Mouse (Mus musculus) T-helper 2 cell (primary cell): ENCODE measurements at regions not wholly inside any gene's neighbourhood (a gene's known extent, or its start where the extent isn't known, plus 50 kb on each side); places are given as distances from the start of the nearest gene placed in this dataset.

Source experiments
- in situ Hi-C: fragments of 300-600 bp; cut with MboI, MseI; formaldehyde crosslinking; loops from one replicate; pipeline ENCODE4 v1.15.1; 2025; ENCODE audit warnings: high pct_unique_total_duplicates

DNA sequence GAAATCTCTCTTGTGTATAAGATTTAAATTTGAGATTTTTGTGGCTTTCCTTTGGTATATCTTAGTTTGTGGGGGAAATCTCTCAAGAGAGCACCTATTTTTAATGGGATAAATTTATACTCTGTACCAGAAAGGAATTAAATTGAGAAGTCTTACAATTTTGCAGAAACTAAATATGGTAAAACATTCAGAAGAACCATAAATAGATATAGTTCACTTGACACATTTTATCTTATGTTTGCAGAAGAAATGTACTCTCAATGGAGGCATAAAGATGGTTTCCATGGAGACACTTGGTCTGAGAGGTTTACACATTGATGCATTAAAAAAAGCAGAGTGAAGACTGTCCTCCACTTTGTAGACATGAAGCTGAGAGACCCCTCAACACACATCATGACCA is 86.9 kb downstream of the Ndufa10 start:
- in situ Hi-C loops: no loop called here

DNA sequence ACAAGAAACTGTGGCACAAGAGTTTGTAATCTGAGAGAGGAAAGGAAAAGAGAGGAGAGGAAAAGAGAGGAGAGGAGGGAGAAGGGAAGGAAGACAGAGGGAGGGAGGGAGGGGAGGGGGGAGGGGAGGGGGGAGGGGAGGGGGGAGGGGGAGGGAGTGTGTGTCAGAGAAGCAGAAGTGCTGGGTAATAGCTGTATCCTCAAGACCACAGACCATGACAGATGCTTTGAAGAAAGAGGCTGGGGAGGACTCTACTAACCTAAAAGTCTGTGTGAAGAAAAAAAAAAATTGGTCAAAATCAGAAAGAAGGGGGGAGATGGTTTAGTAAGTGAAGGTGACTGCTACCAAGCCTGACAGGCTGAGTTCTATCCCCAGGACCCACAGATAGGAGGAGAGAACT is 88.7 kb downstream of the Ndufa10 start:
- in situ Hi-C loops: no loop called here

DNA sequence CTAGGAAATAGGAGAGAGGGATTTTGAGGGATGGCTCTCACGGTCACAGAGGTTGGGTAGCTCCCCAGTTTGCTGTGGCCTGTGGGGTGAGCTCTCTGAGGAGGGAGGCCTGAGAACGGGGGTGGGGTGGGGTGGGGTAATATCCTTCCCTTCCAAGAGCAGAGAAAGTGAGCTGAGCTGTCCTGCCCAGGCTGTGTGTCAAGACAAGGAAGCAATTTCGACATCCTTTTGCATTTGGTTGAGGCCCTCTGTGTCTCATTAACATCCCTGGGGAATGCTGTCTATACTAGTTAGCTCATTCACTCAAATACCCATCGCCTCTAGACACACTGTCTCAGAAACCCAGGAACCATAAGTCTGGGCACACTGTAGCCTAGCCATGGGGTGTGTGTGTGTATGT is 89.9 kb downstream of the Ndufa10 start:
- in situ Hi-C loops: no loop called here

DNA sequence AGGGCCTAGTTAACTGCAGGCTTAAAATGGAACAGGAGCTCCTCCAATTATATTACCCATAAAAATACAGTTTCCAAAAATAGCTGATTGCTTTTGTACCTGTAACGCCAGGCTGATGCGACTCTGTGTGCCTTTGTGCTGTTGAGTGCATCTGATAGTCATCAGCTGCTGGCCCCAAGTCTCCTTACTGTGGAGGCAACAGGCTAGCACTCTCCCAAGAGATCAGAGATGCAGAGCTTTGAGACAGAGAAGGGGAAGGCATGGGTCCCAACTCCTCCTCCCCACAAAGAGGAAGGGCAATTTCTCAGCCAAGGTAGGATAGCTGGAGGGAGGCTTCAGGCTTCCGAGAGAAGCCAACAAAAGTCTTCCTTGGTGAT is 94.2 kb downstream of the Ndufa10 start:
- in situ Hi-C loops: no loop called here

DNA sequence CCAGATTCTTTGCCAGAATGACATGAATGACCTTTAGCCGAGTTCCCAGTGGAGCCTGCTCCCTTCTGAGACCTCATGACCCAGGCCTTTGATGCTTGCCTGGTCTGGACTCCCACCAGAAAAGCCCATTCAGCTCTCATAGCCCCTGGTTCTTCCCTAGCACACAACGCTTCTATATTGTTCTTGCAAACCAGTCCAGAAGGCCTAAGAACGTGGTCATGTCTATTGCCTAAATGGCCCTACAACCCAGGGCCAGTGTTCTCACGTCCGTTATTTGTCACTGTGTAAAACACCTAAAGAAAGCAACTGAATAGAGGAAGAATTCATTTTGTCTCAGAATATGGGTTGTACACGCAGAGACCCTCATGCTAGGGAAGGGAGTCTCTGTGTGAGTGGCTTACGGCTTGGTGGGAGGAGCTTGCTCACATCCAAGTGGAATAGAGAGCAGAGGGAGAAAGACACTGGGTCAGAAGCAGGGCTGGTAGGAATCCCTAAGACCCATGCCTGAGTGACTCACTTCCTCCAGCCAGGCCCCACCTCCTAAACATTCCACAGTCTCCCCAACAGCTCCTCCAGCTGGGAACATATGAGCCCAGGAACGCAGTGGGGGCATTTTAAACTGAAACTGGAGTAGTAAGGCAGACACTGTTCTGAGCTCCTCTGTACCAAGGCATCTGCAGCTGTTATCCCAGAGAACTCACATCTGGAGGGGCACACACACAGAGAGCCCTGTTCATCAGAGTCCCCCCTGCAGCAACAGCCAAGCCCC is 94.7 kb downstream of the Ndufa10 start:
- in situ Hi-C loops: no loop called here

DNA sequence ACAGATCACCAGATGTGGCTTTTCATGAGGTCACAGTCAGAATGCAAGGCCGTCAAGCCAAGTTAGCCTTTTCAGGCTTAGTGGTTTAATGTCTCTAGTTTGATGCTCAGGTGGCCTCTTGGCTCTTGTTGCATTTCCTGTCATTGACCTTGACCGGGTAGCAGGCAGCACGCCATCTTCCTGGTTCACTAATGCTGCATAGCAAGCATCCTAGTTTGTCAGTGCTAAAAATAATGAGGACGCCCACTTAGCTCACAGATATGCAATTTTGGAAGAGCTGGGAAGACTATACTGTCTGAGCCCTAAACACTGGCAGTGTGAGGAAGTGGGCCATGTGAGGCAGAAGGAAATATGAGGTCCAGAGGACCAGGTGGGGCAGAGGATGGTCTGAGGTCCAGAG is 97.2 kb downstream of the Ndufa10 start:
- in situ Hi-C loops: no loop called here

DNA sequence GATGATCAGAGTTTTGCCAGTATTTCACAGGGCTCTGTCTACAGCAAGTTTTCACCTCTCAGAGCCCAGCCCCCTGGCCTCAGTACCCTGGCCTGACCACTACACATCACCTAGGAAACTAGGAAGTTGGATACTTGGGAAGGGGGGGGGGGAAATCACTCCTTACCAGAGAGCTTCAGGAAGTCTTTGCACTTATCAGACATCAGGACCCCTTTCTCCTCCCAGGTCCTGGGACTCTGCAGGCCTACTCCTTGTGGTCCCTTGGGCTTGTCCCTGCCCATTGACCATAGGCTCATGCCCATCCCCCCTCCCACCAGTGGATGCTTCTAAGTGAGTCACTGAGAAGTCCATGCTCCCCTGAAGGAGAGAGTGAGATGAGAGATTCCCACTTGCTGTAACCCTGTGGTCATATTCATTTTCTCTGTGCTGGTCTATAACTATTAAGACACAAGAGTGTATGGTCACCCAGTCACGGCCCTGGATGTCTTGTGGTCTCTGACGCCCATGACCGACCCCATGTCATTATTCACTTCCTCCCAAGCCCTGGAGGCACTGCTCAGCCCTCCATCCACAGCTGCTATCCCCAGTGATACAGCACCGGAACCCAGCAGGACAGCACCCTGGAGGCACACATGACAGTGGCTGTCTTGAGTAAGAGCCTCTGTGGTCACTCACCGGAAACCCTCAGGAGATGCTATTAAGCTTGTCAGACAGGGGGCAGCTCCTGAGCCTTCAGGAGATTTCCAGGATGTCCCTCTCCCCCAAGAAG is 101.3 kb downstream of the Ndufa10 start:
- in situ Hi-C loops: no loop called here

DNA sequence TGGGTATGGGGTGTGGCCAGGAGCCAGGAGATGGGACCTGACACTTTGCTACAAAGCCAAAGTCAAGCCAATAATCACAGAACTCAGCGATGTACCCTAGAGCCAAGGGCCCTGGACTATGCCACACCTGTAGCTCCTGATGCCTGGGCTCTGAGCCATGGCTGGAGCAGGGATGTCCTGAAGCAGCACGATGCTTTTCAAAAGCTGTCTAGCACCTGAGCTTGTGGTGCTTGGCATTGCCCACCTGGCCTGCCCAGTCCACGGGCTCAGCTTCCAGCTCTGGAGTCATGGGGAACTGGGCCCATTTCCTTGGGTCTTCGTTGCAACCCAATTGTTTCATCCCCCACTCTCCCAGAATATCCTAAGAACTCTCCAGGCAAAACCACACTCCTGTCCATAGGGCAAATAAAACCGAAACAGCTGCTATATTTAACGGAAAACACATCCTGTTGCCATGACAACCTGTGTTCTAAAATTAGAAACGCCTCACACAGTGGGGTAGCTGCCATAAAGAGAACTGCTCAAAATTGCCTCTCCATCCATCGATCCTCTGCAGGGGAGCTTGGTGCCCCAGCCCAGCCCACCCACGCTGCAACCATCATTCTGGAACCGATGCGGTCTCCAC is 102.2 kb downstream of the Ndufa10 start:
- in situ Hi-C loops: no loop called here

DNA sequence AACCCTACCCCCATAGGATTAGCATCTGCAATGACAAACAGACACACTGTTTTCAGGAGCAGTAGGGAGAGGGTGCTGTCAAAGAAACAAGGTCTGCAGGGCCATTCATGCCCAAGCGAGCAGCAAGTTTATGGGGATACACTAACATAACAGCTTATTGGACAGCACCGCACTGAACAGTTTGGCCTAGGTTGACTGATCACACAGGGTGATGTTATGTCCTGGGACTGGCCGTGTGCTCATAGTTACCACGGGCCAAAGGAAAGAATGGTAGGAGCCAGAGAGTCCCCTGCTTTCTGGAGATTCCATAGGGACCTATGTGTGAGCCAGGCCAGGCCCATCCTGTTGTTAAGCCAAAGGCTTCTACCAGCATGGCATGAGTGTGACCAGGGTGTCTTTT is 102.8 kb downstream of the Ndufa10 start:
- in situ Hi-C loops: no loop called here

DNA sequence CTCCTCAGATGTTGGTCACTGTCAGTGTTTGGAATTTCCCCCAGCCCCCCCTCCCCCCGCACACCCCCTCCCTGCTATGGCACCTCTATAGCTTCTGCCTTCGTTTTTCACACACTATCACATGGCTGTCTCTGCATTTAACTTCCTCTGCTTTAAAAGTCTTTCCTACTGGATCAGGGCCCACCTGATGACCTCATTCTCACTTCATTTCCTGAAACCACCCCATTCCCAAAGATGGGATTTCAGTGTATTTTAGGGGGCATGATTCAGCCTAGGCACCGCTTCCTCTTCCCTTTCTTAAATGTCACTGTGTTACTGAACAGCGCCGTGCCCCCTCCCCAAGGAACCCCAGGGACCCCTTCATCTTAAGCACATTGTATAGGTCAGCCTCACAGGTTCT is 103.7 kb downstream of the Ndufa10 start:
- in situ Hi-C loops: loop anchor here (5.0 to 10.0 kb wide), 3 partner anchors 82 to 455 kb away; no protein-coding TSS in a partner anchor

DNA sequence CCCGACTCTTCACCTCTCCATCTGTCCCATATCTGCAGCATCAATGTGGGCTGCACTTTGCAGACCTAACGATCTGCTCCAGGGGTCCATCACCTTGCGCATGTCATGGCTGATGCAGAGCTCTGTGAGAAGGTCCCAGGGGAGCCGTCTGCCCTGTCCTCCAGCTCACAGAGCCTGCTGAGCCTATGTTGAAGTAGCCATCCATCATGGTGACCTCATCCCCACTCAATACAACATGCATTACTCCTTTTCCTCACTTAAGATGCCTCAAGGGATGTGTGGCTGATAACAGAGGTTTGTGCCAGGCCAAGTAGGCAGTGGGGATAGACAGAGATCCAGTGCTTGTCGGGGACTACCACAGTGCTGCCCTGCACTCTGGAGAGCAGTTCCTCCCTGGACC is 107.4 kb downstream of the Ndufa10 start:
- in situ Hi-C loops: loop anchor here (5.0 to 10.0 kb wide), 3 partner anchors 86 to 451 kb away; no protein-coding TSS in a partner anchor

DNA sequence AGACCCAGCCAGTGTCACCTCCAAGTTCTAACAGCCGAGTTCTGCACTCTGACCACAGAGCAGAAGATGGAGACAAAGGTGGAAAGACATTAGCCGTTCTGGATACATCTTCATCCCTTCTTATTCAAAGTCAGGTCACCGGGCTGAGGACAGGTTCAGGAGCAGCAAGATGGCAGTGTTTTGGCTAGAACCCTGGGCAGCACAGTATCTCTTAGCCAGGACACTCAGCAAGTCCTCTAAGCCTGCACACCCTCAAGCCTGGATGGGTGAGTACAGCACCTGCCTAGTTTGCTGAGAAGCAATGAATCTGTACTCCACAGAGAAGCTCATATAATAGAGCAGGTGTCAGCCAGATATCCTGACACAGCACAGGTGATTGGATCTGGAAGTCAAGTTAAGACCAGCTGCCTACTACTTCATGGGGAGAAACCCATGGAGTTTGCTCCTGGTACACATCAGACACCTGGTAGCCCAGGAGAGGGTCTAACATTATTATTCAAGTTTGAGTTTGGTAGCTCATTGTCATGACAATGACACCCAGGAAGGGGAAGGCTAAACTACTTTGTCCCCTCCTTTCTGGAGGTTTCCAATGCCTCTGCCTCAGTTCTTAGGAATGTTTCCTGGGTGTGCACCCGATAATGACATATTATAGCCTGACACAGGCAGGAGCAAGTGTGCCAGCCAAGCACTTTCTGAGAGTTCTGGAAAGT is 108.1 kb downstream of the Ndufa10 start:
- in situ Hi-C loops: loop anchor here (5.0 to 10.0 kb wide), 3 partner anchors 87 to 451 kb away; no protein-coding TSS in a partner anchor

DNA sequence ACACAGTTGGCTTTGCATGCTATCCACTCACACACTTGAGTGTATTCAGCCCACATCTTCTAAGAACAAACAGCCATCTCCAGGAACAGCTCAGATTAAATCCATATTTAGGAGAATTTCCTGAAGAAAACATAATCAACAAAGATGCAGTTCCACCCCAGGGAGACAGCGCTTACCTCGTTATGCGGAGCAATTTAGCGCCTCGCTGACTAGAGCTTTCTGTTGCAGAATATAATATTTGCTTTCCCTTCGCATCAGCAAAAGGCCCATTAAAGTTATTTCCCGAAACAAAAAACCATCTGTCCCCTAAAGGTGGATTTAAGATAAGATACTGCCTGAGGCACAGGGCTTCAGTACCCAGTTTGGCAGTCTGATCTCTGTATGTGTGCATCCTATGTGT is 112.0 kb downstream of the Ndufa10 start:
- in situ Hi-C loops: loop anchor here (10.0 kb wide), 2 partner anchors 287 to 447 kb away; no protein-coding TSS in a partner anchor

DNA sequence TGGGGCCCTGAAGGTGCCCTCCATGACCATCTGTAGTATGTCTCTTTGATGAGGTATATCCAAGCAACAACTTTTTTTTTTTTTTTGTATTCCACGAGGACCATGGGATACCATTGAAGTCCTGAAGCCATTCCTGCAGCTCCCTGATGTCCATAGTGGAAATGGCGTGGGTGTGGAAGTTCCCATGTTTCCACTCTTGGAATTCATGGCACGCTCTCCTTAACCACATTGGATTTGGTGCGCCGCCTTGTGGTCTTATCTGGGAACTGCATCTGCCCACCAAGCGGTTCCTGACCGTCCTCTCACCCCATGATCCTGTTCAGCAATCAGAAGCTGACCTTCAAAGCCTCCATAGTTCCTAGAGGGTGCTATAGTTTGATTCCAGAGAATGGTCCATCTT is 113.4 kb downstream of the Ndufa10 start:
- in situ Hi-C loops: loop anchor here (10.0 kb wide), 2 partner anchors 285 to 445 kb away; no protein-coding TSS in a partner anchor

DNA sequence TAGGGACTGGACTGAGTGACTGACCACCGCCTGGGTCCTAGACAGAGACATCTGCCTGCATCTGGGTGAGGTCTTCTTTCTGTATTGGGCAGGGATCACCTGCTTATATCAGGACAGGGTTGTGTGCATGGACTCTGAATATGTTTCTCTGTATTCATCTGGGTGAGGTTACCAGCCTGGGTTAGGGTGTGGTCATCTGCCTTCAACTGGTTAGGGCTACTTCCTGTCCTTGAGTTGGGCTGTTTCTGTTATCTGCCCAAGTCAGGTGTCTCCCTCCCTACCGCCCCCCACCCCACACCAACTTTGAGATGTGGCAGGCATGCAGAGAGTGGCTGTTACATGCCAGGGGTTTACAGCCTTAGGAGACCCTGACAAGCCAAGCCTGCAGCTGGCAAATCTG is 114.2 kb downstream of the Ndufa10 start:
- in situ Hi-C loops: loop anchor here (5.0 kb wide), 1 partner anchor 397 kb away; no protein-coding TSS in a partner anchor

DNA sequence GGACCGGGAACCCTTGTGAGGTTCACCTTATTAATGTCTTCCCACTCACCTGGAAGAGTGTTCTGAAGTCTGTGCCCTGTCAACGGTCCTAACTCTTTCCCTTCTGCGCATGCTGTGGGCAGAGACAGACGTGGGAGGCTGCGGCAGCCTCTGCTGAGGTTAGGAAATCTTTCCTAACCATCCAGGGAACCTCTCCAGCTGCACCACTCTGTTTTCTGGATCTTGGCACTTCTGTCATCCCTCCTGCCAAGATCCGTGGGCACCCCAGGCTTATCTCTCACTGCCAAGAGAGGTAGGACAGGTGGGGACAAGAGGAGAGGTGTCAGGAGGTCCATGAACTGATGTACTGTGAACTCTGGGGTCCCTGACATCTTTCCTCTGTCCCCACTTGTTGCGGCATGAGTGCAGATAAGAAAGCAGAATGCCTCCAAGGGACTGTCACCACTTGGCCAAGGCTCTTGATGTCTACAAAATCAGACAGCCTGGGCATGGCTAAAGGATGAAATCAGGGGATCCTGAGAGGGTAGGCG is 114.8 kb downstream of the Ndufa10 start:
- in situ Hi-C loops: loop anchor here (5.0 kb wide), 1 partner anchor 397 kb away; no protein-coding TSS in a partner anchor

DNA sequence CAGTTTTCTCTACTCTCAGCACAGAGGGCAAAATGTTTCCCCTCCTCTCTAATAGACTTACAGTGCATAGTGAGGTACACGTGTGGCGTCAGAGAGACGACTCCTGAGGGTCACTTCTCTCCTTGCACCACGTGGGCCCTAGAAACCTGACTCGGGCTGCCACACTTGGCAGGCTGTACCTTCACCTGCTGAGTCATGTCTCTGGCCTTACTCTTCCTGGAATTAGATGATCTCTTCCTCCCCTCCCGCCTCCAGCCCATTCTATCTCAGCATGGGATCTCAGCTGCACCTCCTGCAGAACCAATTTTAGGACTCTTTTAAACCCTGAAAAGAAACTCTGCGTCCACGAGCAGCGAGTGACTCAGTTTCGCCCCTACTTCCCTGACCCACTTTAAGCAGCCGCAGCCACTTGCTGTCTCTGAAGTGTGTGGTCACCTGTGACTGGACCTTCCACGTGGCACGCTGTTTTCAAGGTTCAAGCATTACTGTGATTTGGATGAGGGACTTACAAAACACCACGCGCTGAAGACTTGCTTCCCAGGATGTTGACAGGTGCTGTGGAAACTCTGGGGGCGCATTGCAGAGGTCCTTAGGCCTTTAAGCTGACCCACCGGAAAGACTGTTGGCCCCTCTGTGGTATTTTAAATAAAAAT is 125.2 kb downstream of the Ndufa10 start:
- in situ Hi-C loops: no loop called here

DNA sequence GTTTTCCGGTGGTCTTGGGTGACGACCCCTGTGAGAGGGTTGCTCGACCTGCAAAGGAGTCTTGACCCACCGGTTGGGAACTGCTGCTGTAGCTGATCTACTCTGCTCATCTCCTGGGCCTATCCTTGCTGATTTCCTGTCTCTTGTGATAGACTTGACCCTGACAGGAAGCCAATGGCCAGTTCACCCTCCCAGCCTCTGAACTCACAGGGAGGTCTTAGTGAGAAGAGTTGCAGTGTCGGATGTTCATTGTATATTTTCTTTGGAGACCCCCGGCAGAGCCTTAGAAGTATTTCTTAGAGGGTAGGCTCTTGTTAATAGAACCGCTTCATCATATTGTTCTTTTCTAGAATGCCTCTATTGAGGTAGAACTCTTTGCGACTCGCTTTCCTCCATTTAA is 126.0 kb downstream of the Ndufa10 start:
- in situ Hi-C loops: no loop called here

DNA sequence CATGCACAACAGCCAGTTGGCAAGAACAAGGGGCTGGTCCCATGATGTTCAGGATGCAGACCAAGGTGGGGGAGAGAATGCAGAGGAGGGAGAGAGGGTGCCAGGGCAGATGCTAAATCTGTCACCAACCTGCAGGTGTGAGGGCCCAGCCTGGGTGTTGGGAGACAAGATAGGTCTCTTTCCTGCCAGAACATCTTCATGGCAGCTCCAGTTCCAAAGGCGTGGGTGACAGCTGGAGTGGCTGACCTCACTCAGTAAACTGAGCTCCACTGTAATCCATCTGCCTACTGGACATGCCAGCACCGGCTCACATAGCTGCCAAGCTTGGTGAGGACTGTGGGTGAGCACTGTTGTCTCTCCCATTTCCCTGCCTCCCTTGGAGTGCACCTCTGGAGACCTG is 129.9 kb downstream of the Ndufa10 start:
- in situ Hi-C loops: no loop called here

DNA sequence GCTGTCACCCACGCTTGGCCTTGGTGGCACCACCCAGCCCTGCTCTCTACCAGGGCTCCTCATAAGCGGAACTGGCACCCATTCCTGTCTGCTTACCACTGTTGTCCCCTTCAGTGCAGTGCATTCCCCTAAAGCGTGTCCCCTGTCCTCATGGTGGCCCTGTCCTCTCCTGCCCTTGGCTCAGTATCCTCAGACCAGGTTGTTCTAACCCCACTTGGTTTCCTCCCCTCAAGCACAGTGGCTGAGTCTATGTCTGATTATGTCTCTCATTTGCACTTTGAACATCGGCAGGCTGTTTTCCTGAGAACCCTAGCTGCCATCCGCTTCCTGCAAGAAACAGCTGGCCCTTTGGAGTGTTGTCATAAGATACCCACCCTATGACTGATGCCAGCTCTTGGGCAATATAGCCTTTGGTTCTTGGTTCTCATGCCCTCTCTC is 130.5 kb downstream of the Ndufa10 start:
- in situ Hi-C loops: no loop called here
